Mouse (Mus musculus): ENCODE results near the gene Hist2h3c1. TPM values are rescaled to one million over a fixed set of nuclear protein-coding genes. Genes with fewer than 3 reads are reported as not detected.

The Hist2h3c1 gene
- polyA plus RNA-seq, 1 experiment = not detected

GRCm38 (mm10) chr3:96220765-96221639 lies 25.5 kb upstream of the Hist2h3c1 start, which contains the start of the genes Hist2h2ac and Hist2h2be:
Gene Hist2h2ac (minus strand): TSS chr3:96220880.
Gene Hist2h2be (plus strand): TSS chr3:96221119.
- H3K9me3 ChIP-seq = no peaks in the 10 kb centered on the region
- H3K4me1 ChIP-seq = peaks cover 56% of the 10 kb centered on the region
- TF ChIP-seq FLI1 (IDR thresholded peaks at IDR 0.05; ENCODE audit: low read length) (no peak), GATA1 (IDR thresholded peaks at IDR 0.05; ENCODE audit: borderline replicate concordance, low read length) (no peak)

GRCm38 (mm10) chr3:96221640-96222038 lies 24.8 kb upstream of the Hist2h3c1 start:
- no peak for TF ChIP-seq FLI1 (IDR thresholded peaks at IDR 0.05; ENCODE audit: low read length)
- no peak for TF ChIP-seq GATA1 (IDR thresholded peaks at IDR 0.05; ENCODE audit: borderline replicate concordance, low read length)
- no peaks in the 10 kb centered on the region for H3K9me3 ChIP-seq
- H3K4me3 ChIP-seq (replicated peaks) = peak overlapping the region; percentile 95
- peaks cover 62% of the 10 kb centered on the region for H3K4me1 ChIP-seq
- H3K27me3 ChIP-seq (replicated peaks) = no peaks in the 10 kb centered on the region
- H3K36me3 ChIP-seq (replicated peaks; ENCODE audit: low read length) = no peaks in the 10 kb centered on the region

More at GRCm38 (mm10) chr3:96220765-96221639, 25.5 kb upstream of the Hist2h3c1 start, which contains the start of the genes Hist2h2ac and Hist2h2be:
- Histone ChIP-seq H3K36me3 (replicated peaks; ENCODE audit: low read length) (no peaks in the 10 kb centered on the region), H3K27me3 (replicated peaks) (no peaks in the 10 kb centered on the region), H3K4me3 (replicated peaks) (peak within 1 kb of the TSS; percentile 95)

GRCm38 (mm10) chr3:96222774-96223173 lies 23.7 kb upstream of the Hist2h3c1 start:
- Histone ChIP-seq H3K9me3 (no peaks in the 10 kb centered on the region), H3K4me3 (replicated peaks) (peak overlapping the region; percentile 95), H3K36me3 (replicated peaks; ENCODE audit: low read length) (no peaks in the 10 kb centered on the region), H3K4me1 (peaks cover 71% of the 10 kb centered on the region), H3K27me3 (replicated peaks) (no peaks in the 10 kb centered on the region)
- TF ChIP-seq GATA1 (IDR thresholded peaks at IDR 0.05; ENCODE audit: borderline replicate concordance, low read length) = no peak
- TF ChIP-seq FLI1 (IDR thresholded peaks at IDR 0.05; ENCODE audit: low read length) = no peak

GRCm38 (mm10) chr3:96225421-96225820 lies 21.1 kb upstream of the Hist2h3c1 start:
- TF ChIP-seq GATA1 (IDR thresholded peaks at IDR 0.05; ENCODE audit: borderline replicate concordance, low read length) = no peak
- no peak for TF ChIP-seq FLI1 (IDR thresholded peaks at IDR 0.05; ENCODE audit: low read length)
- no peaks in the 10 kb centered on the region for H3K9me3 ChIP-seq
- peak overlapping the region; percentile 62 for H3K4me3 ChIP-seq (replicated peaks)
- peaks cover 78% of the 10 kb centered on the region for H3K4me1 ChIP-seq
- H3K36me3 ChIP-seq (replicated peaks; ENCODE audit: low read length) = no peaks in the 10 kb centered on the region
- no peaks in the 10 kb centered on the region for H3K27me3 ChIP-seq (replicated peaks)

GRCm38 (mm10) chr3:96226695-96227648 lies 19.5 kb upstream of the Hist2h3c1 start:
- TF ChIP-seq FLI1 (IDR thresholded peaks at IDR 0.05; ENCODE audit: low read length) = no peak
- no peak for TF ChIP-seq GATA1 (IDR thresholded peaks at IDR 0.05; ENCODE audit: borderline replicate concordance, low read length)
- Histone ChIP-seq H3K9me3 (no peaks in the 10 kb centered on the region), H3K4me3 (replicated peaks) (peak overlapping the region; percentile 77), H3K36me3 (replicated peaks; ENCODE audit: low read length) (no peaks in the 10 kb centered on the region), H3K27me3 (replicated peaks) (no peaks in the 10 kb centered on the region), H3K4me1 (peaks cover 84% of the 10 kb centered on the region)

- H3K4me3 ChIP-seq (replicated peaks) = no peak overlapping the region
- no peaks in the 10 kb centered on the region for H3K36me3 ChIP-seq (replicated peaks; ENCODE audit: low read length)
- H3K9me3 ChIP-seq = no peaks in the 10 kb centered on the region
- H3K4me1 ChIP-seq = peaks cover 71% of the 10 kb centered on the region
- H3K27me3 ChIP-seq (replicated peaks) = no peaks in the 10 kb centered on the region
- TF ChIP-seq FLI1 (IDR thresholded peaks at IDR 0.05; ENCODE audit: low read length) = no peak
- TF ChIP-seq GATA1 (IDR thresholded peaks at IDR 0.05; ENCODE audit: borderline replicate concordance, low read length) = no peak
Measured at GRCm38 (mm10) chr3:96228828-96229227, 17.7 kb upstream of the Hist2h3c1 start.

- Histone ChIP-seq H3K4me1 (peaks cover 56% of the 10 kb centered on the region), H3K27me3 (replicated peaks) (no peaks in the 10 kb centered on the region)
- no peak for TF ChIP-seq GATA1 (IDR thresholded peaks at IDR 0.05; ENCODE audit: borderline replicate concordance, low read length)
Measured at GRCm38 (mm10) chr3:96230404-96230803, 16.1 kb upstream of the Hist2h3c1 start.

GRCm38 (mm10) chr3:96230910-96231757 lies 15.4 kb upstream of the Hist2h3c1 start:
- H3K27me3 ChIP-seq (replicated peaks) = no peaks in the 10 kb centered on the region
- no peak for TF ChIP-seq GATA1 (IDR thresholded peaks at IDR 0.05; ENCODE audit: borderline replicate concordance, low read length)
- no peak for TF ChIP-seq FLI1 (IDR thresholded peaks at IDR 0.05; ENCODE audit: low read length)
- no peak overlapping the region for H3K4me3 ChIP-seq (replicated peaks)
- no peaks in the 10 kb centered on the region for H3K9me3 ChIP-seq
- peaks cover 55% of the 10 kb centered on the region for H3K4me1 ChIP-seq
- no peaks in the 10 kb centered on the region for H3K36me3 ChIP-seq (replicated peaks; ENCODE audit: low read length)

More at GRCm38 (mm10) chr3:96230404-96230803, 16.1 kb upstream of the Hist2h3c1 start:
- Histone ChIP-seq H3K4me3 (replicated peaks) (no peak overlapping the region), H3K9me3 (no peaks in the 10 kb centered on the region), H3K36me3 (replicated peaks; ENCODE audit: low read length) (no peaks in the 10 kb centered on the region)

GRCm38 (mm10) chr3:96231758-96232120 lies 14.7 kb upstream of the Hist2h3c1 start:
- Histone ChIP-seq H3K27me3 (replicated peaks) (no peaks in the 10 kb centered on the region), H3K4me1 (peaks cover 50% of the 10 kb centered on the region), H3K36me3 (replicated peaks; ENCODE audit: low read length) (no peaks in the 10 kb centered on the region), H3K9me3 (no peaks in the 10 kb centered on the region), H3K4me3 (replicated peaks) (no peak overlapping the region)
- TF ChIP-seq FLI1 (IDR thresholded peaks at IDR 0.05; ENCODE audit: low read length) (no peak), GATA1 (IDR thresholded peaks at IDR 0.05; ENCODE audit: borderline replicate concordance, low read length) (no peak)

Measured in megakaryocyte, embryonic 14.5 days (primary cell).